Mouse (Mus musculus) left cerebral cortex, adult 2 months (tissue): ENCODE data around the gene Pabpn1l. TPM values are rescaled to one million over a fixed set of nuclear protein-coding genes. Genes with fewer than 3 reads are reported as not detected.
"Not testable (repeated sequence)": the region's sequence is repeated elsewhere in the genome, so short reads cannot be mapped to it uniquely, and the experiment has no call there.

Experiments
- DNase-seq, 2 experiments: peaks; one replicate each; pipeline ENCODE4 v3.0.0; 2021 to 2022; ENCODE audit warnings: low spot score in 2 of 2, mixed read lengths in 1 of 2; ENCODE audit errors: extremely low spot score in 1 of 2
- H3K27ac ChIP-seq: fragments of 200-600 bp; 2 replicates; pipeline ENCODE4 v1.8.1; 2022
- H3K4me3 ChIP-seq: fragments of 200-600 bp; 2 replicates; pipeline ENCODE4 v1.8.1; 2022
- CTCF ChIP-seq: fragments of 200-600 bp; IDR thresholded peaks from 2 replicates; pipeline ENCODE4 v1.8.1; 2022; ENCODE audit warnings: antibody characterized with exemption, mild to moderate bottlenecking, moderate library complexity
- intact Hi-C: fragments of 180-260 bp; cut with DNase I; formaldehyde crosslinking; loops from one replicate; pipeline ENCODE4 v1.15.1; 2025
- total RNA-seq, 2 experiments: library from RNA; stranded (reverse); gene quantifications; 2 replicates each; pipeline ENCODE4 v1.2.3; 2021

Pabpn1l gene
- total RNA-seq, 2 experiments from 2014 or later: not detected

DNA sequence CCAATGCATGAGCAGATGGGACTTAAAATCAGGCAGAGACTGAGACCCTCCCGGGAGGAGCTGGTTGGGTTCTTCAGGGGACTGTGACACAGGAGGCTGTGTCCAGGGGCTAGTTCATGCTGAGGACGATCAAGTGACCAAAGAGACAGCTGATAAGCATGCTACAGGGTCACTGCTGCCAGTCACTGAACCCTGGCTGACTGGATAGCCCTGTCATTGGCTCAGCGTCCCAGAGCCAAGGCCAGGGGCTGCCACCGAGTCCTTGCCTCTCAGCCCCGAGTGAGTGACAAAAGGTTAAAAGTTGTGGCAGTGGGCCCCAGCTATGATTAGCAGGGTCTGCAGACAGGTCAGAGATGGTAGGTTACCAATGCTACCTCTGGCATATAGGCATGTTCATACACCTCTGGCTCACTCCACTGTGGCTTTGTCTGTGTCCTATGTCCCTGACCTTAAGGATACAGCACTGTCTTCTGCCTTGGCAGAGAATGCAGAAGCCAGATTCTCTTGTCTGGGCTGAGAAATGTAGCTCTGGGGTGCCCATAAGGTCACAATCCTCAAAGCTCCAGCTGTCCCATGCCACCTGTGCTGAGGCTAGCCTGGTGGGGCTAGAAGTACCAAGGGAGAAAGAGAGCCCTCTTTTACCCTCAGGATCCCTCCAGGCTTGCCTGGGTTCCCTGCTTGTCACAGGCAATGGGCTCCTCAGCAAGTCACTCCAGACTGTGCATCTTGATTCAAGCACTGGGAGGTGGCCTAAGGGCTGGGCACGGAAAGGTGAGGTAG is 21.8 kb upstream of the Pabpn1l start:
- H3K4me3 ChIP-seq: no peak overlapping the region
- intact Hi-C loops: no loop called here
- no peak for DNase-seq
- TF ChIP-seq CTCF: no peak
- no peak overlapping the region for H3K27ac ChIP-seq

DNA sequence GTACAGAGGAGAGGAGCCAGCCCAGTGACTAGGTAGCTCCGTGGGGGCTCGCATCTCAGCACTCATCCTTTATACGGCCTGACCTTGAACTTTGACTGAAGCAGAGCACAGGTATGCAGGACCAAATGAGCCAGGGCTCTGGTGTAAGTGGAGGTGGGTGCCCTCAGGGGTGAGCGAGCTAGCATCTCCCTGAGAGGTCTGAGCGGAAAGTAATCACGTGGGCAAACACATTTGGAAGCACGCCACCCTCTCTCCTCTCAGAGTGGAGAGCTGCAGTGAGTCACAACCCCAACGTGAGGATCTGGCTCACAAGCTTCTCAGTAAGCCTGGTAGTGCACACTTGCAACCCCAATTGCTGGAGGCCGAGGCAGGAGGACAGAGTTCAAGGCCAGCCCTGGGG is 19.5 kb upstream of the Pabpn1l start:
- peak overlapping the region; percentile 66 for H3K27ac ChIP-seq

DNA sequence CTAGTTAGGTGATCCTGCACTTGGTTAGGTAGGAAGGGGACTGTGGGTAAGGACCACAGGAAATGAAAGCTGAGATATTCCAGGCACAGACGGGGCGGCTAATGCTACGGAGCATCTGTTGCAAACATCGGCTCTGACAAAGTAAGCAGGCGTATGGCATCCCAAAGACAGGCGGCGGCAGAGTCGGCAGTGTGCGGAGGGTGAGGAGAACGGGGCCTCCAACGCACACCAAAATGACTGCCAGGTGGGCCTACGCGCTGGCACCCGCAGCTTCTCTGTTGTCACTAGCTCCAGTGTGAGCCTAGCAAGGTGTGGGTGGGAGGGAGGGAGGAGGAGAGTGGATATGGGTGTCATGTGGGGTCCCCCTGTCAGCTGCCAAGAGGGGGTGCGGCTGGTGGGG is 18.9 kb upstream of the Pabpn1l start:
- peak; percentile 31 for TF ChIP-seq CTCF
- peak; percentile 73 to 79 for DNase-seq
- no peak overlapping the region for H3K4me3 ChIP-seq
- H3K27ac ChIP-seq: peak overlapping the region; percentile 44
- intact Hi-C loops: loop anchor here (2.0 kb wide), 1 partner anchor 25 kb away; no protein-coding TSS in a partner anchor

More for the DNA sequence above, 19.5 kb upstream of the Pabpn1l start:
- no peak overlapping the region for H3K4me3 ChIP-seq
- intact Hi-C loops: loop anchor here (1.0 to 2.0 kb wide), 2 partner anchors 35 to 105 kb away; no protein-coding TSS in a partner anchor
- no peak for TF ChIP-seq CTCF
- peak; percentile 59 to 66 for DNase-seq

DNA sequence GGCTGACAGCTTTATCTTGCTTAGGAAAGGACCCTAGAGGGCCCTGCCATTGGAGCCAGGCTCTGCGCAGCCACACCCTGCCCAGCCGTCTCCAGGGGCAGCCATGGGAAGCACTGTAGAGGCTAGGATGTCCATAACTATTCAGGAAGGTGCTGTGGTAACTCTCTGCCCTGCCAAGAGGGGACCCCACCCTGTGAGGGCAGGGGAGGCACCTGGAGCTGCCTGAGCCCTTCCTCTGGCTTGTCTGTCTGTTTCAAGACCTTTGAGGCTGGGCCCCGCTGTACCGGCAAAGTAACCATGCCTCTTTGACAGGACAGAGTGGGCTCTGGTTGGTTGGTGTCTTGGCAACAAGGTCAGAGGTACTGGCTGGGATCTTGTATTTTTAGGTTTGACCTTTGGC is 18.3 kb upstream of the Pabpn1l start:
- TF ChIP-seq CTCF: no peak
- peak overlapping the region; percentile 44 for H3K27ac ChIP-seq
- H3K4me3 ChIP-seq: no peak overlapping the region
- intact Hi-C loops: loop anchor here (2.0 kb wide), 1 partner anchor 26 kb away; no protein-coding TSS in a partner anchor
- DNase-seq: no peak

DNA sequence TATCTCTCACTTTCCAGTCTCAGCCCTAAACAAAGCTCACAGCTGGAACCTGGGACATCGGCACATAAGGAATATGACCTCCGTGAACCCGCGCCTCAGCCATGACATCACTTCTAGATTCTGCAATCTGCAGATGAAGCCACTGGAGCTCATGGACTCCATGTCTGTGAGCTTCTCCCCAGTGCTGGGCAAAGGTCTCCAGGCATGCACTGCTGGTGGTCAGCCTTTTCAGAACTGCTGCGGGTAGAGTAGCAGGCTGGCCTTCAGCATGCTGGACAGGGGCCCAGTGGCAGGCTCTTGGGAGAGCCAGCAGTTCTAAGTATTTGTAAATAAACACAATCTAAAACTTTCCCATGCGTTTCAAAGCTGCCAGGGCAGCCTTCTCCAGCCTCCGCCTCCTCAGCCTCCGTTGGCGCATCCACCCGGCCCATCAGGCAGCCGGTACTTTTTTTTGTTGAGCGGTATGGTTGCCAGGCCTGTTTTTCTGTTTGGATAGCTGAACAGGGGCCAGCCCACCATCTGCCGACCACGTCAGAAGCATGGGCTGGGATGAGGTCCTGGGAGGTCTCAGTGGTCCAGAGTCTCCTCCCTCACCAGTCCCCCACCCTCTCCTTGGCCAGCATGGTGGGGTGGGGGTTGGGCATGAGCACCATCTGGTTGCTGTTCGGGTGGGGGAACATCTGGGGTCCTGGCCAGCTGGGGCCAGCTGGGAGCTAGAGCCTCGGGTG is 17.1 kb upstream of the Pabpn1l start:
- H3K27ac ChIP-seq: no peak overlapping the region
- no peak for TF ChIP-seq CTCF
- no peak overlapping the region for H3K4me3 ChIP-seq
- DNase-seq: peak in 1 of 2 experiments; percentile 37
- intact Hi-C loops: loop anchor here (2.0 kb wide), 1 partner anchor 27 kb away; no protein-coding TSS in a partner anchor

DNA sequence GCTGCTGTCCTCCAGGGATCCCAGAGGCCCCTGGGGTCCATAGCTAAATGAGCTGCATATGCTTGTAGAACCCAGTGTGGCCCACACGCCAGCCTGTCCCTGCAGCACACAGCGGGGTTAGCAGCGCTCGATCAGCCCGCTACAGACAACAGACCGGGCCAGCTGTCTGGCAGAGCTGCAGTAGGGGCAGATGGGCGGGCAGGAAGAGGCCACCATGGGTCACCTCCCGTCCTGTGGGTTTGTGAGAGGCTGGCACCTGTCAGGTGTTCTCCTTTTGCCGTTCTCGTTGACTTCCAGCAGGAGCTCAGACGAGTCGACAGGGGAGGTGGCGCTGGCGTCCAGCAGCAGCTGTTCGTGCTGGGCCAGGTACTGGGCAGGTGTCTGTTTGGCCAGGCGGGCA is 16.1 kb upstream of the Pabpn1l start:
- Histone ChIP-seq H3K4me3 (no peak overlapping the region), H3K27ac (no peak overlapping the region)
- intact Hi-C loops: no loop called here
- DNase-seq: no peak
- no peak for TF ChIP-seq CTCF

DNA sequence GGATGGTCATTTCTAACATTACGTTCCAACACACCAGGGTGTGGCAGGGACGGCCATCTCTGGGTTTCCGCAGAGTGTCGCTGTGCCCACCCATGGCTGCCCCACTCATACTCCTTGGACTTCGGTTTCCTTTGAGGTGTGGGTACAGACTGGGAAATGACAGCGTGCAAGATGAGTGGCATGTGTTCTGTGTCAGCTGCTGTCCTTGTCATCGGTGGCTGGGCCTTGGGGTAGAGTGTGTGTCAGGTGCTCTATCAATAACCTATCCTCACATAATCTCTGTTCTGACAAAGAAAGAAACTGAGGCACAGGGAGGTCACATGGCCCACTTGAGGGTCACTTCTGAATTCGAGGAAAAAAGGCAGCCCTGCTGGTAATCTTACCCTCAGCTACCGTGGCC is 14.7 kb upstream of the Pabpn1l start:
- intact Hi-C loops: no loop called here
- no peak for TF ChIP-seq CTCF

DNA sequence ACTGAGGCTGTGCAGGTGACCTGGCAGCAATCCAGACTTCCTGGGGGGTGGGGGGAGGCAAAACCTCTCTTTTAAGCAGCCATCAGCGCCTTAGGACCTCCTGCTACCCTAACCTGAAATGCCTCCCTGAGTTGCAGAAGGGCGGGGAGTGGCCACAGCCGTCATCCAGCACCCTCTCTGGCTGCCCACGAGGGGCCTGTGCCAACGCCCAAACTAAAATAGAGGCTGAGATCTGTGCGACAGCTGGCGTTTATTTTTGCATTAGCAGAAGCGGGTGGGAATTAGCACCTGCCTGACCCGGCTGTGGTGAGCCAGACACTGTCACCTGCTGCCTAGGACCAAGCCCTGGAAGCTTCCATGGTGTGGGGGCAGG is 14.2 kb upstream of the Pabpn1l start:
- Histone ChIP-seq H3K27ac (no peak overlapping the region), H3K4me3 (no peak overlapping the region)
- peak; percentile 30 to 44 for DNase-seq
- no peak for TF ChIP-seq CTCF
- intact Hi-C loops: no loop called here

More for the DNA sequence above, 14.7 kb upstream of the Pabpn1l start:
- Histone ChIP-seq H3K27ac (no peak overlapping the region), H3K4me3 (no peak overlapping the region)
- no peak for DNase-seq

DNA sequence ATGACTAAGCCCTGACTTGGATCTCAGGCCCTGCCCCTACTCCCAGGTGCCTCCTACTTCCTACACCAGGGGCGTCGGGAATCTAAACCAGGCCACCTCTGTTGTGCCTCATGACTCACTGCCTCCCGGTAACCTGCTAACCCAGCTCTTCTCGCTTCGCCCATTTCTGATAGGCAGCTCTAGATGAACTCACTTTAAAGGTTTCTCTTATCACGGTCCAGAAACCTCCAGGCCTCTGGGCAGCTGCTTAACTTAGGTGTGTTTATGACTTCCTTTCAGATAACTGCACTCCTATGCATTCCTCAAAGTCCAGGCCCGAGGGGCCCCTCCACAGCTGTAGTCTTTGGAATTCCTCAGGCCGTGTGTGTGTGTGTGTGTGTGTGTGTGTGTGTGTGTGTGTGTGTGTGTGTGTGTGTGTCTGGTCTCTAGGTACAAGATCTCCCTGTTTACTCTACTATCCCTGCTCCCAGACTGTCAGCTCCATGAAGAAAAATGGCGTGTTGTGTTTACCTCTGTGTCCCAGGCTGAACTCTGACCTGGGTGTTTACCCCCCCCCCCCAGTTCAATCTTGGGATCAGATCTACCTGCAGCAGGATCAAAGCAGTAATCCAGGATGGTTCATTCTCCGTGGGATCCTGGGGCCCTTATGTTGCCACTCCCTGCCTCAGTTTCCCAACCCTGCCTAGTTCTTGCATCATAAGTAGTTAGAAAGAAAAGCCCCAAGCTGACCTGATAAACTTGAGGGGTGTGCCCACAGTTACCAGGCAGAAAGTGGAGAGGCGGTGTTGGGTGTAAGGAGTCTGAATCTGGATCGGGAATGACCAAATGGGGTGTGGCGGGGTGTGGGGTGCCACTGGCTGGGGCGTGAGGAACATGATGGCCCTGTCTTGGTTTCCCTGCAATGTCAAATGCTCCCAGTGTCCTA is 13.6 kb upstream of the Pabpn1l start:
- Histone ChIP-seq H3K27ac (no peak overlapping the region), H3K4me3 (no peak overlapping the region)
- TF ChIP-seq CTCF: no peak
- intact Hi-C loops: no loop called here
- DNase-seq: no peak

DNA sequence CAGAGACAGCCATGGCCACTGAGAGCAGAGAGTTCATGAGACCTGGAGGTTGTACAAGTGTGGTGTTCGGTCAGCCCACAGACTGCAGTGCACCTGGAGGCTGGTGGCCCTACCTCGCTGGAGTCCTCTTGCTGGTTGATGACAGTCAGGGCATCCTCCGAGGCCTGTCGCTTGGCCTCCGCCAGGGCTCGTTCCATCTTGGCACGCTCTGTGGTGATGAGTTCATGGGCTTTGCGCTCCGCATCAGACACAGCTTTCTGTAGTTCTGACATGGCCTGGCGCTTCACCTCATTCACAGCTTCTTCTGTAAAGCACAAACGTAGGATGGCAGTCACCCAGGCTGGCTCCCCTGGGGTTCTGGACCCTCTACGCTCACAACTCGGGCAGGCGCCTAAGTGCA is 10.7 kb upstream of the Pabpn1l start:
- Histone ChIP-seq H3K27ac (no peak overlapping the region), H3K4me3 (no peak overlapping the region)
- intact Hi-C loops: no loop called here
- DNase-seq: no peak
- TF ChIP-seq CTCF: no peak

DNA sequence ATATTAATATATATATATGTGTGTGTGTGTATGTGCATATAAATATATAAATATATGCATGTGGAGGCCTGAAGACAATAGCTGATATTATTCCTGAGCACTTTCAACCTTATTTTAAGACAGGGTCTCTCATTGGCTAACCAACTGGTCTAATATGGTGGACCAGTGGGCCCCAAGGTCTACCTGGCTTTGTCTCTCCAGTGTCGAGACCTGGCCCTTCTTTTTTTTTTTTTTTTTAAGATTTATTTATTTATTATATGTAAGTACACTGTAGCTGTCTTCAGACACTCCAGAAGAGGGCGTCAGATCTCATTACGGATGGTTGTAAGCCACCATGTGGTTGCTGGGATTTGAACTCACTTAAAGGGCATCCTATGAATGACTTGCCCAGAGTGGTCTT is 9.6 kb upstream of the Pabpn1l start:
- H3K4me3 ChIP-seq, DNase-seq, H3K27ac ChIP-seq, intact Hi-C loops: not testable (repeated sequence)

DNA sequence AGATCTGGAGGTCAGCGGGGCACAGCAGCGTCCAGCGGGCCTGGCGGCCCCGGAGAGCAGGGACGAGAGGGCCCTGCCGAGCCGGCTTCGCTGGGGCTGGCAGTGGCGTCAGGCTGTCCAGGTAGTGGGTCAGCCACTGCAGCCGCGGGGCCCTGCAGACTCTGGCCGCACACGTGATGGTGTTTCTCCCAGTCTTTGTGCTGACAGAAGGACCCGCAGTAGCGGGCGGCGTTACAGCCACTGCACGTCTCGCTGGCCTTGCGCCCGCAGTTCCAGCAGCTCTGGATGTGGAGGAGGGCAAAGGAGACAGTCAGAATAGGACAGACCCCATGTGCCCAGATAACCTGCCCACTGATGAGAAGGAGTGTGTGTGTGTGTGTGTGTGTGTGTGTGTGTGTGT is 8.2 kb upstream of the Pabpn1l start:
- no peak for DNase-seq
- no peak for TF ChIP-seq CTCF
- H3K4me3 ChIP-seq: no peak overlapping the region
- intact Hi-C loops: no loop called here
- no peak overlapping the region for H3K27ac ChIP-seq
